Mouse (Mus musculus): ENCODE results near the gene Vps33b. TPM values are rescaled to one million over a fixed set of nuclear protein-coding genes. Genes with fewer than 3 reads are reported as not detected.
A peak's percentile ranks its signal among the peaks of the same experiment; 100 is the strongest.

Vps33b gene
- polyA plus RNA-seq, 1 experiment from 2014 or later = 7.7 TPM

DNA sequence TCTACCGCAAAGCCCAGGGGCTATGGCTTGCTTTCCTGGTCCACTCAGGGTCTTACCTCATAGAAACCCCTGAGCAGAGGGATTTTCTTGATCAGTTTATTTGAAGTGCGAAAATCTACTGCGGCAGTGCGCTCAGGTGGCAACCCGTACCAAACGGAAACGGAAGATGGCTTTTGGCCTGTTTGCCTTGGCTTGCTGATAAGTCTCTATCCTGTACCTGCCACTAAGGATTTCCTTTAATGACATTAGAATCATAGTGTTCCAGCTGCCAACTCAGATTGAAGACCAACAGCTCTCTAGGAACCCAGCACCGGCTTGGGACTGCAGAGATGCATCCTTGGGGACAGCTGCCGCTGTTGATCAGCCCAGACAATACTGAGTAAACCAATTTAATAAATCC lies 35.6 kb upstream of the Vps33b start:
- 82% methylated on average over 9 of the region's 9 CpGs for WGBS
- H3K9me3 ChIP-seq (replicated peaks; ENCODE audit: control insufficient read depth, low read length) = no peaks in the 10 kb centered on the region
- H3K4me2 ChIP-seq (ENCODE audit: low read depth, low read length) = peak overlapping the region; percentile 24; the same call in 1 of the 2 replicates
- DNase-seq (ENCODE audit: low spot score) (no peak), ATAC-seq (replicated peaks; ENCODE audit: insufficient number of reproducible peaks, low FRiP score, low TSS enrichment, low read depth) (no peak)
- H3K9ac ChIP-seq (replicated peaks; ENCODE audit: low read length) = no peak overlapping the region
- H3K36me3 ChIP-seq (replicated peaks; ENCODE audit: control insufficient read depth, insufficient read depth, low read depth, low read length) = no peaks in the 10 kb centered on the region
- no peak overlapping the region for H3K27ac ChIP-seq (replicated peaks; ENCODE audit: low read depth, low read length)
- no peaks in the 10 kb centered on the region for H3K27me3 ChIP-seq (ENCODE audit: control insufficient read depth, insufficient read depth, low read length)
- H3K4me1 ChIP-seq (ENCODE audit: control insufficient read depth, insufficient read depth, low read length) = no peaks in the 10 kb centered on the region
- H3K4me3 ChIP-seq (ENCODE audit: low read depth, low read length) = no peak overlapping the region

- no peak overlapping the region for H3K27ac ChIP-seq (replicated peaks; ENCODE audit: low read depth, low read length)
- no peak for DNase-seq (ENCODE audit: low spot score)
- no peak overlapping the region for H3K4me2 ChIP-seq (ENCODE audit: low read depth, low read length)
- no peaks in the 10 kb centered on the region for H3K4me1 ChIP-seq (ENCODE audit: control insufficient read depth, insufficient read depth, low read length)
- 94% methylated on average over 10 of the region's 10 CpGs for WGBS
- H3K4me3 ChIP-seq (ENCODE audit: low read depth, low read length) = no peak overlapping the region
- H3K9me3 ChIP-seq (replicated peaks; ENCODE audit: control insufficient read depth, low read length) = no peaks in the 10 kb centered on the region
- no peaks in the 10 kb centered on the region for H3K27me3 ChIP-seq (ENCODE audit: control insufficient read depth, insufficient read depth, low read length)
- no peak for ATAC-seq (replicated peaks; ENCODE audit: insufficient number of reproducible peaks, low FRiP score, low TSS enrichment, low read depth)
- no peak overlapping the region for H3K9ac ChIP-seq (replicated peaks; ENCODE audit: low read length)
- no peaks in the 10 kb centered on the region for H3K36me3 ChIP-seq (replicated peaks; ENCODE audit: control insufficient read depth, insufficient read depth, low read depth, low read length)
These were observed 30.9 kb upstream of the Vps33b start for GRCm38 (mm10) chr7:80238542-80238941.

DNA sequence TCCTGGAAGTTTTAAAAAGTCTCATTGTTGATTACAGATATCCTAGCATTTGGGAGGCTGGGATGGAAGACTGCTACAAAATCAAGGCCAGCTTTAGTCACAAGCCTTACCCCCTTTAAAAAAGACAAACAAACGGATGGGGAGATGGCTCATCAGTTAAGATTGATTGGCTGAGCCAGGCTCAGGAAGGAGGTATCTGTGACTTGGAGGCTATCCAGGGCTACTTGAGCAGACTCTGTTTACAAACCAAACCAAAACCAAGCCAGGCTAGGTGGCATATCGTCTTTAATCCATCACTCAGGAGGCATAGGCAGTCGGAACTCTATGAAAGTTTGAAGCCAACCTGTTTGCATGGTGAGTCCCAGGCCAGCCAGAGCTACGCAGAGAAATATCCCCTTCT lies 27.8 kb upstream of the Vps33b start:
- no peak overlapping the region for H3K27ac ChIP-seq (replicated peaks; ENCODE audit: low read depth, low read length)
- no peak overlapping the region for H3K9ac ChIP-seq (replicated peaks; ENCODE audit: low read length)
- ATAC-seq (replicated peaks; ENCODE audit: insufficient number of reproducible peaks, low FRiP score, low TSS enrichment, low read depth) (no peak), DNase-seq (ENCODE audit: low spot score) (no peak)
- H3K4me1 ChIP-seq (ENCODE audit: control insufficient read depth, insufficient read depth, low read length) = no peaks in the 10 kb centered on the region
- H3K27me3 ChIP-seq (ENCODE audit: control insufficient read depth, insufficient read depth, low read length) = no peaks in the 10 kb centered on the region
- no peak overlapping the region for H3K4me3 ChIP-seq (ENCODE audit: low read depth, low read length)
- H3K4me2 ChIP-seq (ENCODE audit: low read depth, low read length) = no peak overlapping the region
- no peaks in the 10 kb centered on the region for H3K9me3 ChIP-seq (replicated peaks; ENCODE audit: control insufficient read depth, low read length)
- H3K36me3 ChIP-seq (replicated peaks; ENCODE audit: control insufficient read depth, insufficient read depth, low read depth, low read length) = no peaks in the 10 kb centered on the region
- WGBS = 87% methylated on average over 4 of the region's 4 CpGs

DNA sequence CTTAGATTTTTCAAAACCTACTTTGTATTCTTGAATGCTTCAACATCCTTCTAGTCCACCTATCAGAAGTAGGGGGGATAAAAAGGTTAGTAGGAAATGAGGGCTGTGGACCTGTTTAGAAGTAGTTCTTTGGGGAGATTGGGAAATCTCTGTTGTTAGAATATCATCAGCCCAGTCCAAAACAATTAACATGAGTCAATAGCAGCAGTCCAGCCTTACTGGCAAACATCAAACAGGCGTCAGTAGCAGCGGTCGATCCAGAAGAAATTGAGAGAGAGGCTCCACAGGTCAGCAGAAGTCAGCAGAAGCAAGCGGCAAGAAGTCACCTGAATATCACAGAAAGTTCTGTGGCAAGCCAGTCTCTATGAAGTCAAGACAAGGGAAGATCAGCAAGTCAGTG lies 24.6 kb upstream of the Vps33b start:
- H3K4me2 ChIP-seq (ENCODE audit: low read depth, low read length) = no peak overlapping the region
- H3K4me1 ChIP-seq (ENCODE audit: control insufficient read depth, insufficient read depth, low read length) = no peaks in the 10 kb centered on the region
- ATAC-seq (replicated peaks; ENCODE audit: insufficient number of reproducible peaks, low FRiP score, low TSS enrichment, low read depth) = no peak
- no peak for DNase-seq (ENCODE audit: low spot score)
- H3K27ac ChIP-seq (replicated peaks; ENCODE audit: low read depth, low read length) = no peak overlapping the region
- no peak overlapping the region for H3K4me3 ChIP-seq (ENCODE audit: low read depth, low read length)
- H3K9ac ChIP-seq (replicated peaks; ENCODE audit: low read length) = no peak overlapping the region
- 88% methylated on average over 4 of the region's 4 CpGs for whole genome bisulfite sequencing
- H3K36me3 ChIP-seq (replicated peaks; ENCODE audit: control insufficient read depth, insufficient read depth, low read depth, low read length) = no peaks in the 10 kb centered on the region
- no peaks in the 10 kb centered on the region for H3K9me3 ChIP-seq (replicated peaks; ENCODE audit: control insufficient read depth, low read length)
- no peaks in the 10 kb centered on the region for H3K27me3 ChIP-seq (ENCODE audit: control insufficient read depth, insufficient read depth, low read length)

DNA sequence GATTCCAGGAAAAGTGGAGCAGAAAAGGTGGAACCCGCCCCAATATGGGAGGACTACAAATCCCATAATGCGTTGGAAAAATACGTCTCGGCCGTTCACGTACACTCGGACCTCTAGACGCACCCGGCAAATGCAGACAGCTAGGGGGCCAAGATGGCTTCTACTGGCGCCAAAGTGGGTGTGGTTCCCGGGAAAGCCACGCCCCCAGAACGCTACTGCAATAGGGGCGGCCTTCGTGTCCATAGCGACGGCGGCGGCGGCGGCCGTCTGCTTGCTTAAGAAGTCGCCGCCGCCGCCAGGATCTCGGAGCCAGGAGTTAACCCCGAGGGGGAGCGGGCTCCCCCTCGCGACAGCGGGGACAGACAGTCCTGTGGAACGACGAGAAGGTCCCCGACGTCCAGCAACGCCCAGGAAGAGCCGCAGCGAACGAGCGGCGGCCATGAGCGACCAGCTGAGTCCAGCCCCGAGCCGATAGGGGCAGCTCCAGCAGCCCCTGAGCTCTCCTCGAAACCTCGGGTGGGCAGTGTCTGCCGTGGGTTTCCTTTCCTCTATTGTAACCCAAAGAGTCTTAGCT lies 23.2 kb upstream of the Vps33b start, which contains the start of gene Ttll13:
Gene Ttll13, plus strand, starts transcription at position 229 of the 574 bp plus-strand sequence.
- no peaks in the 10 kb centered on the region for H3K4me1 ChIP-seq (ENCODE audit: control insufficient read depth, insufficient read depth, low read length)
- no peak within 1 kb of the TSS for H3K27ac ChIP-seq (replicated peaks; ENCODE audit: low read depth, low read length)
- H3K36me3 ChIP-seq (replicated peaks; ENCODE audit: control insufficient read depth, insufficient read depth, low read depth, low read length) = no peaks in the 10 kb centered on the region
- H3K4me3 ChIP-seq (ENCODE audit: low read depth, low read length) = peak within 1 kb of the TSS; percentile 41
- DNase-seq (ENCODE audit: low spot score) = peak; percentile 99
- H3K9ac ChIP-seq (replicated peaks; ENCODE audit: low read length) = peak within 1 kb of the TSS; percentile 50
- no peaks in the 10 kb centered on the region for H3K27me3 ChIP-seq (ENCODE audit: control insufficient read depth, insufficient read depth, low read length)
- no peaks in the 10 kb centered on the region for H3K9me3 ChIP-seq (replicated peaks; ENCODE audit: control insufficient read depth, low read length)
- WGBS = under 1% methylated on average over 48 of the region's 48 CpGs
- ATAC-seq (replicated peaks; ENCODE audit: insufficient number of reproducible peaks, low FRiP score, low TSS enrichment, low read depth) = peak; percentile 92
- peak within 1 kb of the TSS; percentile 32 for H3K4me2 ChIP-seq (ENCODE audit: low read depth, low read length)

DNA sequence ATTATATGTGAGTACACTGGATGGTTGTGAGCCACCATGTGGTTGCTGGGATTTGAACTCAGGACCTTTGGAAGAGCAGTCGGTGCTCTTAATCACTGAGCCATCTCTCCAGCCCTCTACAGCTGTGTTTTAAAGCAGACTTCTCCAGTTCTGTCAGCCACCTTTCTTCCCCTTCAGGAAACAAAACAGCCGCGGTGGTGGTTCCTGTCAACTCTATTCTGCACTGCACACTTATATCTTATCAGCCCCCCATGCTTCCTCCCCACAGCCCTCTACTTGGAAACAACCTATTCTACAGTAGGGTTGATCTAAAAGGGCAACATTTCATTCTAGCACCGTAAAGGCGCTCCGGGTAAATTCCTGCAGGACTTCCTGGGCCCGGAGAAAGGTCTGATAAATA lies 22.6 kb upstream of the Vps33b start:
- H3K36me3 ChIP-seq (replicated peaks; ENCODE audit: control insufficient read depth, insufficient read depth, low read depth, low read length) = no peaks in the 10 kb centered on the region
- no peak overlapping the region for H3K4me3 ChIP-seq (ENCODE audit: low read depth, low read length)
- H3K27ac ChIP-seq (replicated peaks; ENCODE audit: low read depth, low read length) = no peak overlapping the region
- no peak for DNase-seq (ENCODE audit: low spot score)
- WGBS = 62% methylated on average over 7 of the region's 7 CpGs
- no peaks in the 10 kb centered on the region for H3K27me3 ChIP-seq (ENCODE audit: control insufficient read depth, insufficient read depth, low read length)
- H3K4me1 ChIP-seq (ENCODE audit: control insufficient read depth, insufficient read depth, low read length) = no peaks in the 10 kb centered on the region
- H3K9ac ChIP-seq (replicated peaks; ENCODE audit: low read length) = no peak overlapping the region
- H3K9me3 ChIP-seq (replicated peaks; ENCODE audit: control insufficient read depth, low read length) = no peaks in the 10 kb centered on the region
- H3K4me2 ChIP-seq (ENCODE audit: low read depth, low read length) = no peak overlapping the region; the same call in 1 of the 2 replicates
- no peak for ATAC-seq (replicated peaks; ENCODE audit: insufficient number of reproducible peaks, low FRiP score, low TSS enrichment, low read depth)

GRCm38 (mm10) chr7:80252437-80252836 lies 17.0 kb upstream of the Vps33b start:
- H3K4me3 ChIP-seq (ENCODE audit: low read depth, low read length) = no peak overlapping the region
- no peaks in the 10 kb centered on the region for H3K9me3 ChIP-seq (replicated peaks; ENCODE audit: control insufficient read depth, low read length)
- no peaks in the 10 kb centered on the region for H3K4me1 ChIP-seq (ENCODE audit: control insufficient read depth, insufficient read depth, low read length)
- H3K4me2 ChIP-seq (ENCODE audit: low read depth, low read length) = no peak overlapping the region
- no peaks in the 10 kb centered on the region for H3K36me3 ChIP-seq (replicated peaks; ENCODE audit: control insufficient read depth, insufficient read depth, low read depth, low read length)
- H3K27me3 ChIP-seq (ENCODE audit: control insufficient read depth, insufficient read depth, low read length) = no peaks in the 10 kb centered on the region
- no peak overlapping the region for H3K27ac ChIP-seq (replicated peaks; ENCODE audit: low read depth, low read length)
- DNase-seq (ENCODE audit: low spot score) = no peak
- ATAC-seq (replicated peaks; ENCODE audit: insufficient number of reproducible peaks, low FRiP score, low TSS enrichment, low read depth) = no peak
- 81% methylated on average over 7 of the region's 7 CpGs for WGBS
- H3K9ac ChIP-seq (replicated peaks; ENCODE audit: low read length) = no peak overlapping the region

GRCm38 (mm10) chr7:80252886-80253285 lies 16.6 kb upstream of the Vps33b start:
- Histone ChIP-seq H3K27me3 (ENCODE audit: control insufficient read depth, insufficient read depth, low read length) (no peaks in the 10 kb centered on the region), H3K27ac (replicated peaks; ENCODE audit: low read depth, low read length) (no peak overlapping the region), H3K9me3 (replicated peaks; ENCODE audit: control insufficient read depth, low read length) (no peaks in the 10 kb centered on the region), H3K4me1 (ENCODE audit: control insufficient read depth, insufficient read depth, low read length) (no peaks in the 10 kb centered on the region), H3K4me3 (ENCODE audit: low read depth, low read length) (no peak overlapping the region), H3K36me3 (replicated peaks; ENCODE audit: control insufficient read depth, insufficient read depth, low read depth, low read length) (no peaks in the 10 kb centered on the region), H3K9ac (replicated peaks; ENCODE audit: low read length) (no peak overlapping the region), H3K4me2 (ENCODE audit: low read depth, low read length) (no peak overlapping the region)
- DNase-seq (ENCODE audit: low spot score) (no peak), ATAC-seq (replicated peaks; ENCODE audit: insufficient number of reproducible peaks, low FRiP score, low TSS enrichment, low read depth) (no peak)
- 86% methylated on average over 11 of the region's 11 CpGs for WGBS
